Comparison of ENCODE assay signal across 18 mouse cellular contexts in genomic region chr3:51600728-51601127, GRCm38 (mm10).
"Had no signal": no experiment of that assay in that cellular context is flagged by ENCODE, and none has a peak within 500 bp of the region (broad histone marks: within the 10 kb centered on the region; RNA-seq: fewer than 3 reads in every experiment).

No protein-coding gene starts in this region.

- H3K4me3 ChIP-seq: liver, embryonic 13.5 days; liver, embryonic 15.5 days; midbrain, embryonic 10.5 days; midbrain, embryonic 13.5 days; midbrain, embryonic 15.5 days; neural tube, embryonic 12.5 days had no signal

- H3K9ac ChIP-seq: liver, embryonic 13.5 days; liver, embryonic 15.5 days; liver, postnatal 0 days; lung, embryonic 14.5 days; midbrain, embryonic 13.5 days; midbrain, embryonic 15.5 days; neural tube, embryonic 12.5 days had no signal

- H3K4me1 ChIP-seq: liver, embryonic 13.5 days; liver, embryonic 15.5 days; midbrain, embryonic 13.5 days; midbrain, embryonic 15.5 days had no signal

- DNase-seq: liver, embryonic 13.5 days; liver, postnatal 0 days; lung, embryonic 14.5 days; lung, postnatal 14 days; lung, postnatal 4 days; retina, postnatal 1 day; right cerebral cortex, adult 18-20 months; right cerebral cortex, postnatal 25 days; right cerebral cortex, postnatal 4 days; spleen, adult 18-20 months; thymus, adult 18-20 months; thymus, postnatal 14 days; thymus, postnatal 36 days had no signal

- H3K36me3 ChIP-seq: liver, embryonic 13.5 days; liver, embryonic 15.5 days; midbrain, embryonic 10.5 days; midbrain, embryonic 13.5 days; midbrain, embryonic 15.5 days; neural tube, embryonic 12.5 days had no signal

- H3K4me2 ChIP-seq: liver, embryonic 13.5 days; liver, embryonic 15.5 days; lung, embryonic 14.5 days; midbrain, embryonic 13.5 days; midbrain, embryonic 15.5 days; neural tube, embryonic 12.5 days had no signal

- H3K9me3 ChIP-seq: liver, embryonic 13.5 days; liver, embryonic 15.5 days; midbrain, embryonic 10.5 days; midbrain, embryonic 13.5 days; midbrain, embryonic 15.5 days; neural tube, embryonic 12.5 days had no signal

- H3K27me3 ChIP-seq: liver, embryonic 13.5 days; liver, embryonic 15.5 days; midbrain, embryonic 13.5 days; midbrain, embryonic 15.5 days; neural tube, embryonic 12.5 days had no signal

- ATAC-seq: liver, postnatal 0 days; midbrain, embryonic 13.5 days; midbrain, embryonic 15.5 days had no signal

- H3K27ac ChIP-seq: liver, embryonic 13.5 days; liver, embryonic 15.5 days; midbrain, embryonic 10.5 days; midbrain, embryonic 13.5 days; midbrain, embryonic 15.5 days; neural tube, embryonic 12.5 days had no signal
